Mouse (Mus musculus): Measurements from ENCODE around the gene Myo1c.

Gene Myo1c

DNA sequence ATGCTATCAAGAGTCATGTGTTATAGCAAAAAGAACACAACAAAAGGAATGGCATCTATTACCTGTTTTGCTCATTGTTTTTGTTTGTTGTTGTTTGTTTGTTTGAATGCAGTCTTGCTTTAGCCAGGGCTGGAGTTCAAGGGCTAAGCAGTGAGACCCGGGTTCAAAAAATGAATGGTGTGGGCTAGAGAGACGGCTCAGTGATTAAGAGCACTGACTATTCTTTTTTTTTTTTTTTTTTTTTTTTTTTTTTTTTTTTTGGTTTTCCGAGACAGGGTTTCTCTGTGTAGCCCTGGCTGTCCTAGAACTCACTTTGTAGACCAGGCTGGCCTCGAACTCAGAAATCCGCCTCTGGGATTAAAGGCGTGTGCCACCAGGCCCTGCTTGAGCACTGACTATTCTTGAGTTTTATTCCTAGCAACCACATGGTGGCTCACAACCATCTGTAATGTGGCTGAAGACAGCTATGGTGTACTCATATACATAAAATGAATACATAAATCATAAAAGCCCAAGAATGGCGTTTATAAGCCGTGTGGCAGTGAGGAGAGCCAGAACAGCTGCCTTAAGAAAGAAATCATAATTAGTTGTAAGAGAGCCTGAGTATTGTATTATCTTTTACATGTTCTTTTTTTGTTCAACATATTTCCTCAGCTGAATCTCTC, 66.5 kb downstream of the Myo1c start:
- no peak for DNase-seq (ENCODE audit: low spot score)

DNA sequence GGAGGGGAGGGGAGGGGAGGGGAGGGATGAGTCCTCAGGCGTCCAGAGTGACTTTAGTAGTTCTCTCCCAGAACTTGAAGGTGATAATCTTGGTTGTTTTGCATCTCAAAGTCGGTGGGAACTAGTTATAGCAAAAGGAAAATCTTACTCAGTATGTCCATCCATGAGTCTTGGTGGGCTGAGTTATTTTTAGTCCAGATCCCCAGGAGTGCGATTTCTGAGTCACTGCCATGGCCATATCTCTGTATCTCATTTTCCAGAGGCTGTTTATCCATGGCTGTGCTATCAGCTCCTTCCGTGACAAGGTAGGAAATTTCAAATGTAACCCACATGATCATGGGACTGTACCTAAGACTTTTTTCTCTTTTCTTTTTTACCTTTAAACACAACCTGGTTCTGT, 72.0 kb downstream of the Myo1c start:
- DNase-seq (ENCODE audit: low spot score) = no peak
